Mouse (Mus musculus): ENCODE data around the gene Iqcd.

Iqcd gene

GRCm38 (mm10) chr5:120571056-120571740 lies 17.6 kb upstream of the Iqcd start:
- no peak for DNase-seq (ENCODE audit: low read depth)

- DNase-seq (ENCODE audit: low read depth), result no peak
These were observed 14.2 kb upstream of the Iqcd start for GRCm38 (mm10) chr5:120574469-120575063.

GRCm38 (mm10) chr5:120576781-120577301 lies 12.0 kb upstream of the Iqcd start:
- DNase-seq (ENCODE audit: low read depth), result no peak

GRCm38 (mm10) chr5:120577935-120578441 lies 10.8 kb upstream of the Iqcd start:
- DNase-seq (ENCODE audit: low read depth), result no peak

GRCm38 (mm10) chr5:120578504-120579081 lies 10.2 kb upstream of the Iqcd start:
- no peak for DNase-seq (ENCODE audit: low read depth)

- DNase-seq (ENCODE audit: low read depth), result no peak
These were observed 9.5 kb upstream of the Iqcd start for GRCm38 (mm10) chr5:120579211-120579897.

- DNase-seq (ENCODE audit: low read depth), result no peak
These were observed 8.8 kb upstream of the Iqcd start for GRCm38 (mm10) chr5:120579898-120580626.

GRCm38 (mm10) chr5:120582002-120582401 lies 6.8 kb upstream of the Iqcd start:
- DNase-seq (ENCODE audit: low read depth), result no peak

GRCm38 (mm10) chr5:120583511-120583910 lies 5.3 kb upstream of the Iqcd start:
- no peak for DNase-seq (ENCODE audit: low read depth)

GRCm38 (mm10) chr5:120584968-120585367 lies 3.8 kb upstream of the Iqcd start:
- no peak for DNase-seq (ENCODE audit: low read depth)

- DNase-seq (ENCODE audit: low read depth), result no peak
These were observed 1.8 kb upstream of the Iqcd start for GRCm38 (mm10) chr5:120586741-120587615.

- no peak for DNase-seq (ENCODE audit: low read depth)
These were observed 1.2 kb upstream of the Iqcd start for GRCm38 (mm10) chr5:120587616-120587926.

GRCm38 (mm10) chr5:120587940-120588568 lies 762 bp upstream of the Iqcd start:
- no peak for DNase-seq (ENCODE audit: low read depth)

- DNase-seq (ENCODE audit: low read depth), result no peak
These were observed 1.7 kb downstream of the Iqcd start for GRCm38 (mm10) chr5:120590356-120591010.

- DNase-seq (ENCODE audit: low read depth), result no peak
These were observed 3.3 kb downstream of the Iqcd start for GRCm38 (mm10) chr5:120592141-120592540.

- no peak for DNase-seq (ENCODE audit: low read depth)
These were observed 5.7 kb downstream of the Iqcd start for GRCm38 (mm10) chr5:120594485-120594884.

- no peak for DNase-seq (ENCODE audit: low read depth)
These were observed 10.8 kb downstream of the Iqcd start for GRCm38 (mm10) chr5:120599625-120600024.

- DNase-seq (ENCODE audit: low read depth), result no peak
These were observed 12.3 kb downstream of the Iqcd start for GRCm38 (mm10) chr5:120600946-120601668.

GRCm38 (mm10) chr5:120602210-120602609 lies 13.4 kb downstream of the Iqcd start:
- DNase-seq (ENCODE audit: low read depth), result no peak

Measured in c-Kit-positive CD71-negative TER-119-negative erythroid progenitor cells, embryonic 14.5 days (primary cell).